10 mouse cellular contexts compared by ENCODE assay signal in the genomic region with DNA sequence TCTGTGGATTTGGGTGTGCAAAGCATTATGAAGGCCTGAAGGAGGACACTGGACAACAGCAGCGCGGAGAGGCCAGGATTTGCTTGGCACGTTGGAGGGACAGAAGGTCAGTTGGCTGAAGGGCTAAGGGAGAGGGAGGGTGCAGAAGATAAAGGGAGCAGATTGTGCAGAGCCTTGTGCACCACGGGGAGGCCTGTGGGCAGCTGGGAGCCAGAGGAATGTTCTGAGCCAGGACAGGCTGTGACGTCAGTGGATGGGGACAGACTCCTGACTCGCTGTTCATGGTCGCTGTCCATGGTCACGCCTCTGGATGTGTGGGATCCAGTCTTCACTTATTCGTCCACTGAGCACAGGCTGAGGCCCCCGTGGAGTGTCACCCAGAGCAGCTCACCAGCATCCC. TPM values are rescaled to one million over a fixed set of nuclear protein-coding genes. Genes with fewer than 3 reads are reported as not detected.
DNase-seq lines count a peak whose midpoint lies in the region; ATAC-seq and TF ChIP-seq lines count a peak whose summit lies in the region.
"Had no signal": no experiment of that assay in that cellular context is flagged by ENCODE, and none has a peak within 500 bp of the region (broad histone marks: within the 10 kb centered on the region; RNA-seq: fewer than 3 reads in every experiment).

No protein-coding gene starts in this region.

- H3K9me3 ChIP-seq in lung, postnatal 0 days (ENCODE audit: low read length) = no peaks in the 10 kb centered on the region
- H3K9me3 ChIP-seq in kidney, embryonic 16.5 days (ENCODE audit: low read length) = no peaks in the 10 kb centered on the region

- DNase-seq in lung, postnatal 0 days (ENCODE audit: low spot score) = peak; percentile 68
- no peak for DNase-seq in lung, postnatal 25 days (ENCODE audit: low spot score)
- DNase-seq in adrenal gland, postnatal 10 days = peak; percentile 81
- peak; percentile 98 for DNase-seq in cerebellum, adult 9-11 months
- peak; percentile 77 for DNase-seq in heart, postnatal 4 days
- no peak for DNase-seq in embryo, embryonic 9.5 days (ENCODE audit: extremely low spot score)
- no peak for DNase-seq in yolk sac, embryonic 10.5 days (ENCODE audit: low spot score)
- DNase-seq: right cerebral cortex, postnatal 4 days had no signal

- no peaks in the 10 kb centered on the region for H3K4me1 ChIP-seq in lung, postnatal 0 days (ENCODE audit: insufficient read depth, low read depth, low read length)
- H3K4me1 ChIP-seq in kidney, embryonic 16.5 days (ENCODE audit: insufficient read depth, low read length) = peaks cover 7% of the 10 kb centered on the region

- WGBS in lung, postnatal 0 days = 39% methylated on average over 10 of the region's 10 CpGs
- WGBS in kidney, embryonic 16.5 days = 59% methylated on average over 10 of the region's 10 CpGs

- H3K4me3 ChIP-seq in lung, postnatal 0 days (ENCODE audit: low read depth, low read length) = no peak overlapping the region
- no peak overlapping the region for H3K4me3 ChIP-seq in kidney, embryonic 16.5 days (ENCODE audit: low read length)

- no peak for TF ChIP-seq CTCF in lung, postnatal 0 days (IDR thresholded peaks at IDR 0.05)

- H3K27ac ChIP-seq in lung, postnatal 0 days (ENCODE audit: low read length) = no peak overlapping the region
- no peak overlapping the region for H3K27ac ChIP-seq in kidney, embryonic 16.5 days (ENCODE audit: low read length)

- H3K27me3 ChIP-seq in lung, postnatal 0 days (replicated peaks; ENCODE audit: insufficient read depth, low read length) = no peaks in the 10 kb centered on the region
- no peaks in the 10 kb centered on the region for H3K27me3 ChIP-seq in kidney, embryonic 16.5 days (ENCODE audit: insufficient read depth, low read length)

- no peak for TF ChIP-seq EP300 in lung, postnatal 0 days (IDR thresholded peaks at IDR 0.05)

- no peaks in the 10 kb centered on the region for H3K36me3 ChIP-seq in lung, postnatal 0 days (ENCODE audit: insufficient read depth, low read length)
- peaks cover 21% of the 10 kb centered on the region for H3K36me3 ChIP-seq in kidney, embryonic 16.5 days (ENCODE audit: insufficient read depth, low read length)

- no peak overlapping the region for H3K9ac ChIP-seq in lung, postnatal 0 days (replicated peaks; ENCODE audit: low read depth)
- H3K9ac ChIP-seq in kidney, embryonic 16.5 days (replicated peaks; ENCODE audit: low read length) = no peak overlapping the region

- peak; percentile 80 for ATAC-seq in lung, postnatal 0 days
- no peak for ATAC-seq in kidney, embryonic 16.5 days (ENCODE audit: low FRiP score, low TSS enrichment)

- no peak overlapping the region for H3K4me2 ChIP-seq in lung, postnatal 0 days (replicated peaks; ENCODE audit: low read depth, low read length)
- H3K4me2 ChIP-seq in kidney, embryonic 16.5 days (replicated peaks; ENCODE audit: low read depth, low read length) = no peak overlapping the region

RNA-seq across cellular contexts. Expression of gene Clip3, which starts 3.6 kb away (rescaled TPM):
- 4.3 and 5.0 TPM in 2 replicates for polyA plus RNA-seq in lung, postnatal 0 days (2015; fragmentation: Nextera tagmentation; extraction: Ambion mirVana)
- 10 to 100 TPM; 31.6 to 36.5 TPM for total RNA-seq in adrenal gland, postnatal 10 days (2021)
- 10 to 100 TPM; 10.1 to 12.8 TPM for total RNA-seq in heart, postnatal 4 days (2021)
- polyA plus RNA-seq in kidney, embryonic 16.5 days (2015; fragmentation: Nextera tagmentation; extraction: Ambion mirVana) = 27.2 and 45.3 TPM in 2 replicates
- total RNA-seq: hematopoietic stem cell, adult 5-6 weeks had no signal

RNA-seq across cellular contexts. Expression of gene Alkbh6, which starts 13.4 kb away (rescaled TPM):
- polyA plus RNA-seq in lung, postnatal 0 days (2015; fragmentation: Nextera tagmentation; extraction: Ambion mirVana) = 60.6 and 78.2 TPM in 2 replicates
- 10 to 100 TPM; 46.8 to 49.0 TPM for total RNA-seq in adrenal gland, postnatal 10 days (2021)
- total RNA-seq in heart, postnatal 4 days (2021) = 10 to 100 TPM; 29.4 to 30.8 TPM
- 106 and 107 TPM in 2 replicates for polyA plus RNA-seq in kidney, embryonic 16.5 days (2015; fragmentation: Nextera tagmentation; extraction: Ambion mirVana)

RNA-seq across cellular contexts. Expression of gene Wdr62, which starts 14.9 kb away (rescaled TPM):
- 2.5 and 2.7 TPM in 2 replicates for polyA plus RNA-seq in lung, postnatal 0 days (2015; fragmentation: Nextera tagmentation; extraction: Ambion mirVana)
- 10 to 100 TPM; 12.1 to 14.3 TPM for total RNA-seq in adrenal gland, postnatal 10 days (2021)
- total RNA-seq in heart, postnatal 4 days (2021) = 10 to 100 TPM in 1 of 2 experiments, 1 to 10 TPM in 1; 9.7 to 12.3 TPM
- polyA plus RNA-seq in kidney, embryonic 16.5 days (2015; fragmentation: Nextera tagmentation; extraction: Ambion mirVana) = 9.7 and 10.8 TPM in 2 replicates

RNA-seq across cellular contexts. Expression of gene Thap8, which starts 15.2 kb away (rescaled TPM):
- 0.37 and 0.81 TPM in 2 replicates for polyA plus RNA-seq in lung, postnatal 0 days (2015; fragmentation: Nextera tagmentation; extraction: Ambion mirVana)
- total RNA-seq in adrenal gland, postnatal 10 days (2021) = under 1 TPM; 0.61 to 0.63 TPM
- under 1 TPM; 0.38 to 0.54 TPM for total RNA-seq in heart, postnatal 4 days (2021)
- polyA plus RNA-seq in kidney, embryonic 16.5 days (2015; fragmentation: Nextera tagmentation; extraction: Ambion mirVana) = 0.27 and 0.57 TPM in 2 replicates

RNA-seq across cellular contexts. Expression of gene Syne4, which starts 19.5 kb away (rescaled TPM):
- polyA plus RNA-seq in lung, postnatal 0 days (2015; fragmentation: Nextera tagmentation; extraction: Ambion mirVana) = 13.1 and 17.2 TPM in 2 replicates
- 10 to 100 TPM; 17.6 to 22.3 TPM for total RNA-seq in adrenal gland, postnatal 10 days (2021)
- total RNA-seq in heart, postnatal 4 days (2021) = 1 to 10 TPM; 1.3 to 3.2 TPM
- 129 and 136 TPM in 2 replicates for polyA plus RNA-seq in kidney, embryonic 16.5 days (2015; fragmentation: Nextera tagmentation; extraction: Ambion mirVana)

Comparison
In these comparisons a context has a peak if more than half of its experiments do, and no peak if none do; other contexts are left out.
1. DNase-seq: peak in lung, postnatal 0 days (single experiment), adrenal gland, postnatal 10 days (single experiment), cerebellum, adult 9-11 months (single experiment) and heart, postnatal 4 days (single experiment); none in lung, postnatal 25 days (single experiment), embryo, embryonic 9.5 days (single experiment) and yolk sac, embryonic 10.5 days (single experiment).